Mouse (Mus musculus) midbrain, embryonic 15.5 days (tissue): ENCODE data around the gene Ppp1r11. TPM values are rescaled to one million over a fixed set of nuclear protein-coding genes. Genes with fewer than 3 reads are reported as not detected.
A peak's percentile ranks its signal among the peaks of the same experiment; 100 is the strongest.
"Not testable (repeated sequence)": the region's sequence is repeated elsewhere in the genome, so short reads cannot be mapped to it uniquely, and the experiment has no call there.

ENCODE experiments used
- ATAC-seq: fragments of 200-750 bp; cut with Nextera tagmentation; replicated peaks from 2 replicates; pipeline ENCODE4 v1.8.0; 2017; ENCODE audit warnings: moderate TSS enrichment
- H3K27ac ChIP-seq: fragments of 300-500 bp; sonication (generic); 2 replicates; pipeline ENCODE4 v1.5.1; 2015; ENCODE audit warnings: mild to moderate bottlenecking, inconsistent platforms
- H3K27me3 ChIP-seq: fragments of 300-500 bp; sonication (generic); replicated peaks from 2 replicates; pipeline ENCODE4 v1.6.1; 2015; ENCODE audit warnings: inconsistent platforms
- H3K36me3 ChIP-seq: fragments of 300-500 bp; sonication (generic); replicated peaks from 2 replicates; pipeline ENCODE4 v1.6.1; 2015; ENCODE audit warnings: inconsistent platforms
- H3K4me1 ChIP-seq: fragments of 300-500 bp; sonication (generic); 2 replicates; pipeline ENCODE4 v1.6.1; 2015; ENCODE audit warnings: inconsistent platforms
- H3K4me2 ChIP-seq: fragments of 300-500 bp; sonication (generic); 2 replicates; pipeline ENCODE4 v1.6.1; 2015; ENCODE audit warnings: inconsistent platforms, mild to moderate bottlenecking, moderate library complexity
- H3K4me3 ChIP-seq: fragments of 300-500 bp; sonication (generic); 2 replicates; pipeline ENCODE4 v1.5.1; 2015; ENCODE audit warnings: mild to moderate bottlenecking, inconsistent platforms
- H3K9ac ChIP-seq: fragments of 300-500 bp; sonication (generic); 2 replicates; pipeline ENCODE4 v1.6.1; 2015; ENCODE audit warnings: mild to moderate bottlenecking, inconsistent platforms
- H3K9me3 ChIP-seq: fragments of 300-500 bp; sonication (generic); 2 replicates; pipeline ENCODE4 v1.6.1; 2016; ENCODE audit warnings: inconsistent platforms
- WGBS: fragments of 180-500 bp; shearing (Covaris S2); methylation state at CpG from one replicate; pipeline ENCODE4 v1.1.7; 2015; ENCODE audit warnings: mixed read lengths; 5-methylcytosine and 5-hydroxymethylcytosine counted together
- polyA plus RNA-seq: library from polyadenylated mRNA; unstranded; fragments of >200 nt; fragmentation: Nextera tagmentation; extraction: Ambion mirVana; gene quantifications from 2 replicates; pipeline ENCODE4 v1.2.1, GENCODE M21; 2015

Ppp1r11 gene
- 163 and 172 TPM in 2 replicates for polyA plus RNA-seq

DNA sequence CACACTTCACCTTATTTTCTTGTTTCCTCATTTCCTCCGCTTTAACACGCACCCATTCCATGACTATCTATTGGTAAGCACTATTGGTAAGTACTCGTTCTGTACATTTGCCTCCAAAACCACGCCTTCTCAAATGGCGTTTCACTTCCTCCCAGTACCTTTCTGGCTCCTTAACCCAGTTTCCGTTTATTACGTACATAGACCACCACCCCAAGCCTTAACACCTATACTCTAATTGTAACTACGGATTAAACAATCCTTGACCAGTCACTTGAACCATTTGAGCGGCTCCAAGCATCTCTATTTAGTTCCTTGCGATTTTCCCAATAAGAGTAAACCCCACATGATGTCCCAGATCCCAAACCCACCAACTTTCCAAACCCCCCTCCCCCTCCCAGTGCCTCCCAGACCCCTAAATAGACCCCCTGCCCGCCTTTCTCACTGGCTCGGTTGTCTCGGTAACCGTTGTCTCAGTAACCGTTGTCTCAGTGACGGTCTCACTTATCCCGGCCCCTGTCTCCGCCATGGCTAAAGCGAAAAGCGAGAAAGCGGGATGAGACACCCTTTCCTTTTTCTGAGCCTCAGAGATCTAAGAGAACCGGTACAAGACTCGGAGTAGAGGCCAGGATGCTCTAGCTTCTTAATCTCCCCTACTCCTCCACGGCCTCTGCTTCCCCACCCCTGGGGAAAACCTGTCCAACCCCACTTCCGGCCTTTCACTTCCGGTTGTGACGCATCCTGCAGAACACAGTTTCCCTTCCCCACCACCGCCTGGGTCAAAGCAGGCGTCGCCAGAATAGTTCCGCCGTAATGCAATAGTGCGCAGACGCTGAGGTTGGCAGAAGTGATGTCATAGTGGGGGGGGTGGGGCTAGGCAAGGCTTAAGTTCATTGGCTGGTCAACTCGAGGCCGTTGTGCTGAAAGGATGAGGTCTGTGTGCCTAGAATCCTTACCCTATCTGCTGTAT is at the start of gene Ppp1r11:
Ppp1r11 (minus strand) TSS at position 761 of the 967 bp plus-strand sequence.
- Histone ChIP-seq H3K4me1 (peaks cover 29% of the 10 kb centered on the region), H3K27ac (peak within 1 kb of the TSS; percentile 89), H3K9me3 (no peaks in the 10 kb centered on the region), H3K9ac (peak within 1 kb of the TSS; percentile 60), H3K27me3 (no peaks in the 10 kb centered on the region), H3K4me3 (peak within 1 kb of the TSS; percentile 61), H3K36me3 (peaks cover 11% of the 10 kb centered on the region), H3K4me2 (peak within 1 kb of the TSS; percentile 70)
- WGBS: 1% methylated on average over 36 of the region's 36 CpGs
- ATAC-seq: peak; percentile 96

DNA sequence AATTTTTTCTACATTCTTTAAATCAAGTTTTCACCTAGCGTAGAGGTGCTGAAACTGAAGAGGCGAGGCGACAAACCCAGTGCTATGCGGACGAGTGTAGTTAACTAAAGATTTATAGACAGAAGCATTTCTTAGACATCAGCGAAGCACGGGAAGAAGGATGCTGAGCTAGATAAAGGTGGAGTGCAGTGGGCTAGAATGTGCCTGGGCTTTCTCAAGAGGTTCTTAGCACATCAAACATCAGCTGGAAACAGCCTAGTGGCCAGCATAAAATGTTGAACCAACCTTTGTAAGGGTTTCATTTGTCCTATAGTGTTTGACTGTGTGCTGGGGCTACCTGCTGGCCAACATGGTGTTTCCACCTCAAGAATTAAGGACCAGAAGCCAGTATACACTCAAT is 49.3 kb upstream of the Ppp1r11 start, which contains the start of gene Zfp57:
Zfp57 (plus strand) TSS at position 301 of the 400 bp plus-strand sequence.
- H3K4me3 ChIP-seq: peak within 1 kb of the TSS; percentile 93
- no peaks in the 10 kb centered on the region; the same call in 1 of the 2 replicates for H3K36me3 ChIP-seq
- H3K4me2 ChIP-seq: peak within 1 kb of the TSS; percentile 65
- no peak within 1 kb of the TSS for H3K9ac ChIP-seq
- 93% methylated on average over 7 of the region's 7 CpGs for WGBS
- no peak for ATAC-seq
- peak within 1 kb of the TSS; percentile 98 for H3K27ac ChIP-seq
- no peaks in the 10 kb centered on the region for H3K27me3 ChIP-seq
- peaks cover 22% of the 10 kb centered on the region for H3K4me1 ChIP-seq
- H3K9me3 ChIP-seq: no peaks in the 10 kb centered on the region

DNA sequence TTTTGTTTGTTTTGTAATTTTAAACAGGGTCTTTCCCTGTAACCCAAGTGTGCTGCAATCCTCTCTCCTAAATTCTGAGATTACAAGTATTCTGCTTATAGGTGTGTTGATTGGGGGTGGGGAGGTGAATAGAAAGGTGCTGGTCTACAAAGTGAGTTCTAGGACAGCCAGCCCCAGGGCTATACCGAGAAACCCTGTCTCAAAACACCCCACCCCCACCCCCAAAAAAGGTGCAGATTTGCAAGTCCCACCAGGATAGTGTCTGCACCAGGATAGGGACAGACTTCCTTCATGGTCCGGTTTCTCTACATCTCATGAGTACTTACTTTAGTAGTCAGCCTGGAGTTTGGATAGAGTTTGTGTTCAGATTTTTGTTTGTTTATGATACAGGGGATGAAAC is 46.9 kb upstream of the Ppp1r11 start:
- WGBS: 81% methylated on average over 2 of the region's 2 CpGs
- H3K27ac ChIP-seq: no peak overlapping the region
- H3K4me2 ChIP-seq: no peak overlapping the region
- no peaks in the 10 kb centered on the region for H3K27me3 ChIP-seq
- no peaks in the 10 kb centered on the region for H3K9me3 ChIP-seq
- ATAC-seq: no peak
- 0 out of 2 replicates have a peak, but pooled peaks cover 2% of the 10 kb centered on the region for H3K4me1 ChIP-seq
- H3K36me3 ChIP-seq: no peaks in the 10 kb centered on the region
- H3K9ac ChIP-seq: no peak overlapping the region
- H3K4me3 ChIP-seq: no peak overlapping the region

DNA sequence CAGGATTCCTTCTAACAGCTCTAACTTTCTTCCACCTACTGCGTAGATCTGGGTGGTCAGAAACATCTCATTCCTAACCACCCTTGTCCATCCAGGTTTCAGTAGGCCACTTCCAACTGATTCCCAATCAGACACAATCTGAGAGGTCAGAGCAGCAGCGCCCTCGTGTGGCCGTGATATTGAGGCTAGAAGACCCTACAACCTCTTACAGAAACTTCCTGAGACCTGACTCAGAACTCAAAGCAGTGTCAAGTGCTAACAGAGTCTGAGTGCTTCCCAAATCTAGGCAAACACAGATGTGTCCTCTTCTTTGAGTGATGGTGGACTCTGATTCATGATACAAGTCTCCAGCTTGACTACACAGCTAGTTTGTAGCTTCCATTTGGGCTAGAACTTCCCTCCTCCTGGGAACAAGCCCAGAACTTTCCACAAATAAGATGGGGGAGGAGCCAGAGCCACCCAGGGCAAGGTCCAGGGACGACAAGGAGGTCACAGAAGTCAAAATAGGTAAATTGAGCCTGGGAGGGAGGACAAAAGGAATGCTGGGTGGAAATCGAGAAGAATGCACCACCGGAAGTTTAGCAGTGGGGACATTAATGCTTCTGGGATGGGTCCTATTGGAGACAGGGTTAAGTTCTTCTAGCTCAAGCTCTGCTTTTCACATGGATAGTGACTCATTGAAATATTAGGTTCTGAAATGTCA is 45.6 kb upstream of the Ppp1r11 start:
- no peak for ATAC-seq
- 30% methylated on average over 7 of the region's 7 CpGs for WGBS
- H3K9me3 ChIP-seq: no peaks in the 10 kb centered on the region

DNA sequence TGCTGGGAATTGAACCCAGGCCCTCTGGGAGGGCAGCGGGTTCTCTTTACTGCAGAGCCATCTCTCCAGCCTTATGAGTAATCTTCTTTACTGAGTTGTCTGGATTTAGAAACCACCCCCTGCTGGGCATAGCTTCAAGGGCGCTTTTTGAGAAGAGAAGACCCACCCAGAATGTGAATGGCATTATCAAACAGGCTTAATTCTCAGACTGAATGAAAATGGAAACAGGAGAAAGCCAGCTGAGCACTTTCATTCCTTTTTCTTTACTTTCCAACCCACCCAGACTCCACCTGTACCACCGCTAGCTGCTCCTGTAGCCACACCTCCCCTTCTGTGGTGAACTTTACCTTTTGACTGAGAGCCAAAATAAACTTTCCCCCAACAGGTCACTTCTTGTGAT is 43.9 kb upstream of the Ppp1r11 start:
- Histone ChIP-seq H3K27me3 (no peaks in the 10 kb centered on the region), H3K4me1 (no peaks in the 10 kb centered on the region), H3K9ac (no peak overlapping the region), H3K27ac (no peak overlapping the region), H3K4me2 (no peak overlapping the region), H3K4me3 (no peak overlapping the region), H3K9me3 (no peaks in the 10 kb centered on the region), H3K36me3 (no peaks in the 10 kb centered on the region)
- no peak for ATAC-seq
- WGBS: 44% methylated on average over 3 of the region's 3 CpGs

More for the DNA sequence above, 45.6 kb upstream of the Ppp1r11 start:
- Histone ChIP-seq H3K4me2 (no peak overlapping the region), H3K4me3 (no peak overlapping the region), H3K27me3 (no peaks in the 10 kb centered on the region), H3K9ac (no peak overlapping the region), H3K27ac (no peak overlapping the region), H3K4me1 (0 out of 2 replicates have a peak, but pooled peaks cover 2% of the 10 kb centered on the region), H3K36me3 (no peaks in the 10 kb centered on the region)

DNA sequence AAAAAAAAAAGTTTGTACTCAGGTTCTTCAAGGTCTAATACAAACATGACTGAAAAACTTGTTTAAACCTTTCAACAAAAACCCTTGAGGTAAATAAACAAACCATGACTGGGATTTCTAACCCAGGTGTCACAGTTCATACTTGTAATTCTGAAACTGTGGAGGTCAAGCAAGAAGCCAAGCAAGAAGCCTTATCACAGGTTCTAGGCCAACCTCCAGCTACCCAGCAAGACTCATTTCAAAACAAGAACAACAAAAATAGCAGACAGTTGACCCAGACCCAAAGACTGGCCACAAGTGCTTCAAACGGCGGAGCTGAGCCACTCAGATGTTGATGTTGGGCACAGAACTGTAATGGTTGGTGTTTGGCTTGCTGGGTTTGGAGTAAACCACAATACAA is 43.0 kb upstream of the Ppp1r11 start:
- 84% methylated on average over 2 of the region's 2 CpGs for WGBS
- no peak overlapping the region for H3K4me3 ChIP-seq
- no peak overlapping the region for H3K27ac ChIP-seq
- no peaks in the 10 kb centered on the region for H3K36me3 ChIP-seq
- H3K27me3 ChIP-seq: peaks cover 2% of the 10 kb centered on the region
- H3K9me3 ChIP-seq: no peaks in the 10 kb centered on the region
- no peak for ATAC-seq
- H3K4me1 ChIP-seq: no peaks in the 10 kb centered on the region
- no peak overlapping the region for H3K4me2 ChIP-seq
- no peak overlapping the region for H3K9ac ChIP-seq

DNA sequence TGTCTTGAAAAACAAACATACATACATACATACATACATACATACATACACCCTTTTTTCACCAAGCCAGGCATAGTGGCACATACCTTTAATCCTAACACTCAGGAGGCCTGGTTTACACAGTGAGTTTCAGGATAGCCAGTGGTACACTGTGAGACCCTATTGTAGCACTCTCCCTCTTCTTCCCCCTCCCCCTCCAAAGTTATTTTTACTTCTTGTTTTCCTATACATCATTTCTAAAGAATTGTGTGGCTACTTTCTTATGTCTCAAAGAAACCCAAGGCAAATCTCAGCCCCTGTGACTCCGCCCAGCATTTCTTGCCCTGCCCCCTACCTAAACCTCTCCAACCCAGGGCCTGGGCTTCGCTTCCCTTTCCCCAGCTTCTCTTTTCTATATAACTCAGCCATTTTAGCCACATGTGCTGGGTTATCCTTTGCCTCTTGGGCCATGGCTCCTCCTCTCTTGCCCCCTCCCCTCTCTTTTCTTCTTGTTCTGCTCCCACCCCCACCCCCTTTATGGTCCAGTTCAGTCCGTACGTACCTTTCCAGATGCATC is 42.3 kb upstream of the Ppp1r11 start:
- 88% methylated on average over 4 of the region's 4 CpGs for WGBS
- H3K27ac ChIP-seq: no peak overlapping the region
- no peak overlapping the region for H3K4me2 ChIP-seq
- H3K27me3 ChIP-seq: peaks cover 6% of the 10 kb centered on the region
- no peak overlapping the region for H3K4me3 ChIP-seq
- no peak for ATAC-seq
- no peak overlapping the region for H3K9ac ChIP-seq
- H3K4me1 ChIP-seq: no peaks in the 10 kb centered on the region
- H3K9me3 ChIP-seq: no peaks in the 10 kb centered on the region
- no peaks in the 10 kb centered on the region for H3K36me3 ChIP-seq

DNA sequence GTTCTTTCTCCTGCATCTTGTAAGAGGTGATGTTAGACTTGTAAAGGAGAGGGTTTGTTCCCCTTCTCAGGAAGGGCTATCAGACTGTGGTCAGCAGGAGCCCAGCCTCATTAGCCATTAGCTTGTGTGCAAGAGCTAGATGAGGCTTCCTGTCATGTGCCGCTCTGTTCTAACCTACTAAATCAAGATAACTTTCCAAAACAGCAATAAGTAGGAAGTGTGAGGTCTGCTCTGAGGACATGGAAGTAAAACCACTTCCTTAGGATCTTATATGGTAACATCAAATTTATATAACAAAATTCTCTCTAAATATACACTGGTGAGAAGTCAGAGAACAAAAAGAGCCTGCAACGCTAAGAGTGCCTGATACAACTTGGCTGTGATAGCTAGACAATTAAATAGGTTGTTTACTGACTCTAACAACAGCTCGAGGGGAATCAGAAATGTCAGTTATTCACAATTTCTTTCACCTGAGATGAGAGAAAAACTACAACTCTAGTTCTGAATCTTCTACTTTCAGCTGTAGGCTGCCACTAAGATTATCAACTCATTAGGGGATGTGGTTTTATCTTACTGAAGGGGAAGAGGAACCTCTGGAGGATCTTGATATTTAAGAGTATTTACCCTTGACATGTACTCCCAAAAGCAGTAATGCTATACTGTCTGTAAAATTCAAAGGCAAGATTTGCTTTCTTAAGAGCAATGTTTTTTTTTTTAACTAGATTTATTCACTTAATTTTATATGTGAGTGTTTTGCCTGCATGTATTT is 41.0 kb upstream of the Ppp1r11 start:
- no peaks in the 10 kb centered on the region for H3K36me3 ChIP-seq
- H3K27me3 ChIP-seq: peaks cover 18% of the 10 kb centered on the region
- 79% methylated on average over 3 of the region's 3 CpGs for WGBS
- ATAC-seq: no peak
- no peaks in the 10 kb centered on the region for H3K4me1 ChIP-seq
- no peak overlapping the region for H3K27ac ChIP-seq
- no peak overlapping the region for H3K4me2 ChIP-seq
- no peaks in the 10 kb centered on the region for H3K9me3 ChIP-seq
- H3K4me3 ChIP-seq: no peak overlapping the region
- H3K9ac ChIP-seq: no peak overlapping the region

DNA sequence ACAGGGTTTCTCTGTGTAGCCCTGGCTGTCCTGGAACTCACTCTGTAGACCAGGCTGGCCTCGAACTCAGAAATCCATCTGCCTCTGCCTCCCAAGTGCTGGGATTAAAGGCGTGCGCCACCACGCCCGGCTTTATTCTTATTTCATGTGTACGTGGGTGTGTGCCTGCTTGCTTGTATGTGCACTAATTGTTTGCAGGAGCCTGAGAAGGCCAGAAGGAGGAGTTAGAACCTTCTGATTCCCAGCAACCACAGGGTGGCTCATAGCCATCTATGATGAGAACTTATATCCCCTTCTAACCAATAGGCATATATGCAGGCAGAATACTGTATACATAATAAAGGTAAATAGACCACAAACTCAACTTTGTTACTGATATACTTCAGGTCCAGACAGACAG is 39.1 kb upstream of the Ppp1r11 start:
- WGBS: 94% methylated on average over 6 of the region's 6 CpGs
- not testable (repeated sequence) for H3K36me3 ChIP-seq, H3K4me1 ChIP-seq, ATAC-seq, H3K4me2 ChIP-seq, H3K9me3 ChIP-seq, H3K4me3 ChIP-seq, H3K9ac ChIP-seq, H3K27ac ChIP-seq
- peaks cover 20% of the 10 kb centered on the region for H3K27me3 ChIP-seq

DNA sequence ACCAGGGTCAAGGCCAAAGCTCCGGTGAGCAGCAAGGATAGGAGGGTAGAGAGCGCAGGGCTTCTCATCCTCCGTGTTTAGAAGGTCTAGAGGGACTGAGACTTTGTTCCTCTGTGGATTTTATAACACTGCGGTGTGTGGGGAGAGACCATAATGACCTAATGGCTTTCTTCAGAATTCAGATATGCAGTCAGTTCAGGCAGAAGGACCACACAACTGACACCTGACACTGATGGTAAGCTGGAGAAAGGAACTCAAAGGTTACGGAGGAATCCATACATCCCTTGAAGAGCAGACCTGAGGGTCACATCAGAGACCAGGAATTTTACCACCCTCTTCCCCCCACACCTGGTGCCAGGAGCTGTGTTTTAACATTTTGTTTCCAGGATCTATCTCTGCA is 37.9 kb upstream of the Ppp1r11 start, which contains the start of gene H2-M5:
H2-M5 (minus strand) TSS at position 101 of the 400 bp plus-strand sequence.
- H3K9ac ChIP-seq: no peak within 1 kb of the TSS

DNA sequence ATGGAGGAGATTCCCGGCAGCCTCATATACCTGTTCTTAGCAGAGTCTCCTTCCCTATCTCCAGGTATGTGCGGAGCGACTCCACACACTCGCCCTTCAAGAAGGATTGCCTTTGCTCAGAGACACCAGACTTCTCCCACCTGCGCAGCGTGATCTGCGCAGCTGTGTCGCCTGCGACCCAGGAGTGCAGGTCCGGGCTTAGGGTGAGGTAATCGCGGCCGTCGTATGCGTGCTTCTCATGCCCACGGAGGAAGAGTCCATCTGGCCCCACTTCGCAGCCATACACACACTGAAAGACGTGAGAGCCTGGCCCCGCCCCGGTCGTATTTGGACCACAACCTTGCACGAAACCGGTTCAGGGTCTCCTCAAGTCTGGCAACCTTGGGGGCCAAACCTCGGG is 36.9 kb upstream of the Ppp1r11 start:
- Histone ChIP-seq H3K9ac (no peak overlapping the region), H3K4me1 (no peaks in the 10 kb centered on the region), H3K9me3 (no peaks in the 10 kb centered on the region), H3K27ac (no peak overlapping the region), H3K4me2 (peak overlapping the region; percentile 25; the same call in 1 of the 2 replicates), H3K36me3 (no peaks in the 10 kb centered on the region), H3K27me3 (peaks cover 20% of the 10 kb centered on the region), H3K4me3 (no peak overlapping the region)
- 8% methylated on average over 24 of the region's 24 CpGs for WGBS
- no peak for ATAC-seq

More for the DNA sequence above, 37.9 kb upstream of the Ppp1r11 start, which contains the start of gene H2-M5:
- no peak for ATAC-seq
- H3K4me3 ChIP-seq: no peak within 1 kb of the TSS
- peak within 1 kb of the TSS; percentile 25; the same call in 1 of the 2 replicates for H3K4me2 ChIP-seq
- H3K4me1 ChIP-seq: no peaks in the 10 kb centered on the region
- no peak within 1 kb of the TSS for H3K27ac ChIP-seq
- H3K27me3 ChIP-seq: peaks cover 20% of the 10 kb centered on the region
- WGBS: 34% methylated on average over 5 of the region's 5 CpGs
- H3K9me3 ChIP-seq: no peaks in the 10 kb centered on the region
- H3K36me3 ChIP-seq: no peaks in the 10 kb centered on the region
